Mouse (Mus musculus): ENCODE measurements around the gene Cyp4b1. TPM values are rescaled to one million over a fixed set of nuclear protein-coding genes. Genes with fewer than 3 reads are reported as not detected.

The Cyp4b1 gene
- total RNA-seq, 2 experiments from 2014 or later, result 3.7 to 4.3 TPM

Other genes starting within 250 kb of the Cyp4b1 start
- not detected for gene Cyp4a12b, start 236.1 kb downstream of the Cyp4b1 start, total RNA-seq (2021)
- gene Cyp4a30b, start 195.1 kb downstream of the Cyp4b1 start, total RNA-seq (2021), result not detected
- gene Cyp4a14, start 151.6 kb downstream of the Cyp4b1 start, total RNA-seq (2021), result not detected
- not detected for gene Cyp4a10, start 129.5 kb downstream of the Cyp4b1 start, total RNA-seq (2021)
- not detected for gene Cyp4a31, start 84.1 kb downstream of the Cyp4b1 start, total RNA-seq (2021)
- not detected for gene Cyp4a32, start 46.8 kb downstream of the Cyp4b1 start, total RNA-seq (2021)
- 10 to 100 TPM; 20.7 to 22.7 TPM for gene Efcab14, start 90.0 kb upstream of the Cyp4b1 start, total RNA-seq (2021)
- gene Tex38, start 133.3 kb upstream of the Cyp4b1 start, total RNA-seq (2021), result under 1 TPM in 1 of 2 experiments, not detected in 1; 0.66 TPM
- gene Atpaf1, start 137.1 kb upstream of the Cyp4b1 start, total RNA-seq (2021), result 10 to 100 TPM; 23.4 to 26.3 TPM
- gene Mob3c, start 180.4 kb upstream of the Cyp4b1 start, total RNA-seq (2021), result 1 to 10 TPM; 3.9 TPM
- gene Mknk1, start 191.5 kb upstream of the Cyp4b1 start, total RNA-seq (2021), result 10 to 100 TPM; 28.8 to 29.8 TPM
- gene Kncn, start 236.7 kb upstream of the Cyp4b1 start, total RNA-seq (2021), result under 1 TPM in 1 of 2 experiments, not detected in 1; 0.32 TPM
- under 1 TPM; 0.24 to 0.36 TPM for gene 6430628N08Rik, start 242.9 kb upstream of the Cyp4b1 start, total RNA-seq (2021)